Mouse (Mus musculus): Measurements from ENCODE around the gene Kank1. TPM values are rescaled to one million over a fixed set of nuclear protein-coding genes. Genes with fewer than 3 reads are reported as not detected.

Gene Kank1
- 5.2 and 5.5 TPM in 2 replicates for polyA plus RNA-seq (2021; fragmentation: Nextera tagmentation)
- long read RNA-seq, experiment 1, partial matches to known transcripts = 20 of 28 reads
- long read RNA-seq, experiment 1, other reads (novel, unspliced or antisense) = 8 of 28 reads
- long read RNA-seq, experiment 2, full-length matches to known transcripts = 3 of 56 reads
- long read RNA-seq, experiment 2, partial matches to known transcripts = 21 of 56 reads
- long read RNA-seq, experiment 2, other reads (novel, unspliced or antisense) = 32 of 56 reads

GRCm38 (mm10) chr19:25236596-25237491 is at the start of gene Kank1:
Gene Kank1 (plus strand): TSS chr19:25236975.

Other genes with a start within 250 kb of the Kank1 start
- gene Dock8, start 237.4 kb upstream of the Kank1 start, polyA plus RNA-seq (2021; fragmentation: Nextera tagmentation) = 0.90 and 1.1 TPM in 2 replicates

All from layer of hippocampus, adult 6 months (tissue).